Mouse (Mus musculus): ENCODE results near the gene Ttc39a.

DNA sequence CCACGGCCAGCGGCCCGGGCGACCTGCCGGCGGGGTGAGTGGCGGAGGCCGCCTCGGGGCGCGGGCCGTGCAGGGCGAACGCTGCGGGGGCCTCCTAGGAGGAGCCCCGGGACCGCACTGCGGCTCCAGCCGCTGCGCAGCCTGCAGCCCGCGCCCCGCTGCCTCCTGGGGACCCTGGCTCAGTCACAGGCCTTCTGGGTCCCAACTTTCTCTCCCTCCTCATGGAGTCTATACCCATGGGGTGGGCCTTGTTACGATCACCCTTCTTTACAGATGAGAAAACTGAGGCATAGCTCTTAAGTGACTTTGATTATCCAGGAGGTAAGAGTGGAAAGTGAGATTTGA is 725 bp downstream of the Ttc39a start:
- TF ChIP-seq POLR2A (IDR thresholded peaks at IDR 0.05; ENCODE audit: low read depth, low read length) (no peak), CTCF (conservative IDR thresholded peaks at IDR 0.05; ENCODE audit: insufficient read depth, insufficient read length, low read depth, low read length) (no peak)
